Mouse (Mus musculus) G1E (cell line): ENCODE results near the gene Fam124a. TPM values are rescaled to one million over a fixed set of nuclear protein-coding genes. Genes with fewer than 3 reads are reported as not detected.

ENCODE experiments used
- ATAC-seq: 2 replicates; pipeline ENCODE4 v1.8.0; 2016; ENCODE audit warnings: mild to moderate bottlenecking; ENCODE audit not compliant: insufficient number of reproducible peaks, poor library complexity, low FRiP score, severe bottlenecking; ENCODE audit errors: extremely low read depth
- DNase-seq: peaks from one replicate; pipeline ENCODE4 v3.0.0; 2012; ENCODE audit warnings: low spot score
- H3K27me3 ChIP-seq: 2 replicates; pipeline ENCODE4 v1.6.1; 2012; ENCODE audit warnings: mild to moderate bottlenecking, low read length, inconsistent platforms; ENCODE audit not compliant: insufficient read depth
- H3K36me3 ChIP-seq: replicated peaks from 2 replicates; pipeline ENCODE3; 2012; ENCODE audit warnings: mild to moderate bottlenecking, inconsistent platforms
- H3K4me1 ChIP-seq: 2 replicates; pipeline ENCODE4 v1.6.1; 2012; ENCODE audit warnings: low read depth, low read length, inconsistent platforms, mixed read lengths; ENCODE audit not compliant: insufficient read depth
- H3K4me3 ChIP-seq: 2 replicates; pipeline ENCODE4 v1.5.1; 2012; ENCODE audit warnings: low read depth, mild to moderate bottlenecking, inconsistent platforms, low read length, moderate library complexity, mixed read lengths
- H3K9me3 ChIP-seq: replicated peaks from 2 replicates; pipeline ENCODE4 v1.6.1; 2012; ENCODE audit warnings: inconsistent platforms
- CTCF ChIP-seq: IDR thresholded peaks from 2 replicates; pipeline ENCODE4 v1.5.1; 2012; ENCODE audit warnings: low read depth, low read length, inconsistent platforms, mixed read lengths
- GATA1 ChIP-seq: IDR thresholded peaks from 2 replicates; pipeline ENCODE4 v1.6.1; 2012; ENCODE audit warnings: borderline replicate concordance, low read length, inconsistent platforms, mixed read lengths
- GATA2 ChIP-seq: IDR thresholded peaks from 2 replicates; pipeline ENCODE4 v1.6.1; 2012; ENCODE audit warnings: low read depth, low read length, inconsistent platforms, borderline replicate concordance
- POLR2AphosphoS5 ChIP-seq: IDR thresholded peaks from 2 replicates; pipeline ENCODE4 v1.6.1; 2012; ENCODE audit warnings: low read depth, low read length, inconsistent platforms; ENCODE audit not compliant: insufficient replicate concordance
- TAL1 ChIP-seq: conservative IDR thresholded peaks from 2 replicates; pipeline ENCODE4 v1.6.1; 2012; ENCODE audit warnings: low read depth, low read length, inconsistent platforms, mixed read lengths
- polyA plus RNA-seq: library from polyadenylated mRNA; stranded (reverse); fragments of >175 nt; gene quantifications from 2 replicates; pipeline ENCODE4 v1.2.3, GENCODE M21; 2012
- total RNA-seq, 2 experiments: library from RNA; stranded (forward) in 1 of 2; stranded (reverse) in 1 of 2; fragments of 200-1000 nt in 1 of 2; fragments of >200 nt in 1 of 2; fragmentation: Nextera tagmentation in 1 of 2; gene quantifications; 2 replicates each; pipeline ENCODE4 v1.2.3; 2014 to 2017

The Fam124a gene
- total RNA-seq (2014; fragmentation: Nextera tagmentation): 2.0 TPM in 1 of 2 replicates, not detected in the other
- 0.05 and 0.23 TPM in 2 replicates for total RNA-seq (2017)
- not detected in 2 replicates for polyA plus RNA-seq

- H3K4me3 ChIP-seq: no peak within 1 kb of the TSS
- TF ChIP-seq POLR2AphosphoS5 (no peak), CTCF (no peak), TAL1 (no peak), GATA1 (no peak), GATA2 (no peak)
- no peak for ATAC-seq
- H3K36me3 ChIP-seq: no peaks in the 10 kb centered on the region
- no peaks in the 10 kb centered on the region for H3K9me3 ChIP-seq
- no peak for DNase-seq
- H3K4me1 ChIP-seq: no peaks in the 10 kb centered on the region
- peaks cover 9% of the 10 kb centered on the region for H3K27me3 ChIP-seq
Measured at GRCm38 (mm10) chr14:62555309-62555829, at the start of gene Fam124a. TSS of gene Fam124a (plus strand) at chr14:62555737.

- 0 out of 2 replicates have a peak, but pooled peaks cover 4% of the 10 kb centered on the region for H3K27me3 ChIP-seq
- H3K4me3 ChIP-seq: no peak overlapping the region
- ATAC-seq (no peak), DNase-seq (no peak)
- no peaks in the 10 kb centered on the region for H3K4me1 ChIP-seq
- no peaks in the 10 kb centered on the region for H3K36me3 ChIP-seq
- TF ChIP-seq GATA1 (no peak), TAL1 (no peak), POLR2AphosphoS5 (no peak), GATA2 (no peak), CTCF (no peak)
- H3K9me3 ChIP-seq: no peaks in the 10 kb centered on the region
Measured at GRCm38 (mm10) chr14:62506261-62506660, 49.3 kb upstream of the Fam124a start.

- TF ChIP-seq TAL1: no peak
- no peak for TF ChIP-seq POLR2AphosphoS5
- no peak for TF ChIP-seq GATA2
- no peak for TF ChIP-seq CTCF
- no peak for TF ChIP-seq GATA1
- DNase-seq: no peak
Measured at GRCm38 (mm10) chr14:62509350-62509749, 46.2 kb upstream of the Fam124a start.

GRCm38 (mm10) chr14:62512845-62513244, 42.7 kb upstream of the Fam124a start:
- Histone ChIP-seq H3K27me3 (peaks cover 4% of the 10 kb centered on the region; the same call in 1 of the 2 replicates), H3K9me3 (no peaks in the 10 kb centered on the region), H3K36me3 (no peaks in the 10 kb centered on the region), H3K4me3 (no peak overlapping the region), H3K4me1 (no peaks in the 10 kb centered on the region)
- no peak for TF ChIP-seq GATA1
- TF ChIP-seq GATA2: no peak
- no peak for TF ChIP-seq TAL1
- TF ChIP-seq POLR2AphosphoS5: no peak
- TF ChIP-seq CTCF: no peak
- no peak for ATAC-seq
- DNase-seq: no peak

More at GRCm38 (mm10) chr14:62509350-62509749, 46.2 kb upstream of the Fam124a start:
- H3K4me3 ChIP-seq: no peak overlapping the region
- peaks cover 9% of the 10 kb centered on the region; the same call in 1 of the 2 replicates for H3K27me3 ChIP-seq
- H3K36me3 ChIP-seq: no peaks in the 10 kb centered on the region
- ATAC-seq: no peak
- no peaks in the 10 kb centered on the region for H3K9me3 ChIP-seq
- no peaks in the 10 kb centered on the region for H3K4me1 ChIP-seq

- H3K4me3 ChIP-seq: no peak overlapping the region
- TF ChIP-seq TAL1 (no peak), CTCF (no peak)
Measured at GRCm38 (mm10) chr14:62530951-62531350, 24.6 kb upstream of the Fam124a start.

GRCm38 (mm10) chr14:62536127-62536526, 19.4 kb upstream of the Fam124a start:
- H3K27me3 ChIP-seq: peaks cover 5% of the 10 kb centered on the region; the same call in 1 of the 2 replicates
- TF ChIP-seq CTCF (no peak), POLR2AphosphoS5 (no peak)
- no peaks in the 10 kb centered on the region for H3K36me3 ChIP-seq
- H3K4me1 ChIP-seq: no peaks in the 10 kb centered on the region
- no peak overlapping the region for H3K4me3 ChIP-seq
- DNase-seq: no peak
- ATAC-seq: no peak
- H3K9me3 ChIP-seq: no peaks in the 10 kb centered on the region

More at GRCm38 (mm10) chr14:62530951-62531350, 24.6 kb upstream of the Fam124a start:
- ATAC-seq (no peak), DNase-seq (no peak)
- H3K4me1 ChIP-seq: no peaks in the 10 kb centered on the region
- H3K9me3 ChIP-seq: no peaks in the 10 kb centered on the region
- no peaks in the 10 kb centered on the region; the same call in 1 of the 2 replicates for H3K27me3 ChIP-seq
- no peaks in the 10 kb centered on the region for H3K36me3 ChIP-seq

GRCm38 (mm10) chr14:62536988-62537387, 18.5 kb upstream of the Fam124a start:
- no peaks in the 10 kb centered on the region for H3K9me3 ChIP-seq
- no peak for ATAC-seq

More at GRCm38 (mm10) chr14:62536988-62537387, 18.5 kb upstream of the Fam124a start:
- TF ChIP-seq POLR2AphosphoS5 (no peak), GATA2 (no peak), TAL1 (no peak), GATA1 (no peak), CTCF (no peak)
- no peak for DNase-seq
- H3K4me1 ChIP-seq: no peaks in the 10 kb centered on the region
- H3K27me3 ChIP-seq: peaks cover 5% of the 10 kb centered on the region; the same call in 1 of the 2 replicates
- no peak overlapping the region for H3K4me3 ChIP-seq
- no peaks in the 10 kb centered on the region for H3K36me3 ChIP-seq
